Mouse (Mus musculus) heart, embryonic 11.5 days (tissue): Measurements from ENCODE around the gene Tmem181a. TPM values are rescaled to one million over a fixed set of nuclear protein-coding genes. Genes with fewer than 3 reads are reported as not detected.
"Not testable (repeated sequence)": the region's sequence is repeated elsewhere in the genome, so short reads cannot be mapped to it uniquely, and the experiment has no call there.

ENCODE experiments used
- ATAC-seq: fragments of 200-750 bp; cut with Nextera tagmentation; replicated peaks from 2 replicates; pipeline ENCODE4 v1.8.0; 2017; ENCODE audit warnings: moderate library complexity; ENCODE audit not compliant: insufficient number of reproducible peaks, low FRiP score, low TSS enrichment
- H3K27ac ChIP-seq: fragments of 300-500 bp; sonication (generic); 2 replicates; pipeline ENCODE4 v1.5.1; 2014; ENCODE audit warnings: mild to moderate bottlenecking, low read depth, low read length
- H3K27me3 ChIP-seq: fragments of 300-500 bp; sonication (generic); 2 replicates; pipeline ENCODE4 v1.6.1; 2014; ENCODE audit warnings: mild to moderate bottlenecking, low read length, mixed read lengths; ENCODE audit not compliant: control insufficient read depth, insufficient read depth
- H3K36me3 ChIP-seq: fragments of 300-500 bp; sonication (generic); 2 replicates; pipeline ENCODE4 v1.6.1; 2014; ENCODE audit warnings: mild to moderate bottlenecking, low read length, moderate library complexity, mixed read lengths; ENCODE audit not compliant: control insufficient read depth, insufficient read depth
- H3K4me1 ChIP-seq: fragments of 300-500 bp; sonication (generic); 2 replicates; pipeline ENCODE4 v1.6.1; 2014; ENCODE audit warnings: low read length; ENCODE audit not compliant: control insufficient read depth, insufficient read depth
- H3K4me2 ChIP-seq: fragments of 300-500 bp; sonication (generic); 2 replicates; pipeline ENCODE4 v1.6.1; 2014; ENCODE audit warnings: mild to moderate bottlenecking, moderate library complexity
- H3K4me3 ChIP-seq: fragments of 300-500 bp; sonication (generic); 2 replicates; pipeline ENCODE4 v1.5.1; 2014; ENCODE audit warnings: low read depth, low read length
- H3K9ac ChIP-seq: fragments of 300-500 bp; sonication (generic); 2 replicates; pipeline ENCODE4 v1.6.1; 2014; ENCODE audit warnings: mild to moderate bottlenecking, low read depth, low read length, moderate library complexity
- H3K9me3 ChIP-seq: fragments of 300-500 bp; sonication (generic); replicated peaks from 2 replicates; pipeline ENCODE4 v1.6.1; 2016; ENCODE audit warnings: low read length; ENCODE audit not compliant: control insufficient read depth
- WGBS: fragments of 180-500 bp; shearing (Covaris S2); extraction: QIAGEN DNeasy Blood & Tissue Kit; methylation state at CpG from one replicate; pipeline ENCODE4 v1.1.7; 2014; ENCODE audit not compliant: insufficient replicate concordance; 5-methylcytosine and 5-hydroxymethylcytosine counted together
- polyA plus RNA-seq: library from polyadenylated mRNA; unstranded; fragments of >200 nt; fragmentation: Nextera tagmentation; extraction: Ambion mirVana; gene quantifications from 2 replicates; pipeline ENCODE4 v1.2.1, GENCODE M21; 2014

Tmem181a gene
- polyA plus RNA-seq, 1 experiment from 2014 or later = 18.6 TPM

GRCm38 (mm10) chr17:6270840-6271239, 14.2 kb downstream of the Tmem181a start:
- not testable (repeated sequence) for ATAC-seq, H3K9me3 ChIP-seq, H3K4me1 ChIP-seq, H3K36me3 ChIP-seq, H3K27me3 ChIP-seq, H3K27ac ChIP-seq
- peak overlapping the region; percentile 66 for H3K4me2 ChIP-seq
- WGBS = 0% methylated on average over 25 of the region's 25 CpGs
- H3K9ac ChIP-seq = peak overlapping the region; percentile 63
- H3K4me3 ChIP-seq = peak overlapping the region; percentile 53

GRCm38 (mm10) chr17:6271970-6272369, 15.3 kb downstream of the Tmem181a start:
- H3K4me1 ChIP-seq, H3K27me3 ChIP-seq, H3K27ac ChIP-seq, H3K36me3 ChIP-seq, H3K4me3 ChIP-seq, H3K9me3 ChIP-seq, H3K4me2 ChIP-seq, H3K9ac ChIP-seq, ATAC-seq: not testable (repeated sequence)
- WGBS = 77% methylated on average over 6 of the region's 6 CpGs

GRCm38 (mm10) chr17:6274693-6275092, 18.0 kb downstream of the Tmem181a start:
- H3K9ac ChIP-seq, ATAC-seq, H3K9me3 ChIP-seq, H3K4me1 ChIP-seq, H3K4me2 ChIP-seq, H3K36me3 ChIP-seq, H3K27ac ChIP-seq, H3K4me3 ChIP-seq, H3K27me3 ChIP-seq: not testable (repeated sequence)
- WGBS = 76% methylated on average over 4 of the region's 6 CpGs

- ATAC-seq, H3K4me2 ChIP-seq, H3K27me3 ChIP-seq, H3K4me3 ChIP-seq, H3K9me3 ChIP-seq, H3K27ac ChIP-seq, H3K4me1 ChIP-seq, H3K9ac ChIP-seq, H3K36me3 ChIP-seq: not testable (repeated sequence)
- 61% methylated on average over 8 of the region's 8 CpGs for WGBS
Measured at GRCm38 (mm10) chr17:6279205-6279604, 22.5 kb downstream of the Tmem181a start.

- H3K4me1 ChIP-seq, H3K9me3 ChIP-seq, H3K36me3 ChIP-seq, H3K27me3 ChIP-seq, H3K27ac ChIP-seq, H3K4me2 ChIP-seq, H3K4me3 ChIP-seq, H3K9ac ChIP-seq, ATAC-seq: not testable (repeated sequence)
- WGBS = 81% methylated on average over 5 of the region's 10 CpGs
Measured at GRCm38 (mm10) chr17:6279772-6280171, 23.1 kb downstream of the Tmem181a start.

- H3K27me3 ChIP-seq, H3K27ac ChIP-seq, H3K9me3 ChIP-seq, H3K9ac ChIP-seq, H3K36me3 ChIP-seq, H3K4me2 ChIP-seq, H3K4me3 ChIP-seq, ATAC-seq, H3K4me1 ChIP-seq: not testable (repeated sequence)
- whole genome bisulfite sequencing = 90% methylated on average over 18 of the region's 19 CpGs
Measured at GRCm38 (mm10) chr17:6280513-6280912, 23.9 kb downstream of the Tmem181a start.

GRCm38 (mm10) chr17:6283137-6283536, 26.5 kb downstream of the Tmem181a start:
- not testable (repeated sequence) for H3K4me2 ChIP-seq, H3K9ac ChIP-seq, H3K27me3 ChIP-seq, H3K4me3 ChIP-seq, H3K36me3 ChIP-seq, H3K9me3 ChIP-seq, ATAC-seq, H3K4me1 ChIP-seq, H3K27ac ChIP-seq
- WGBS = 96% methylated on average over 7 of the region's 10 CpGs

- H3K9ac ChIP-seq, H3K4me1 ChIP-seq, H3K4me3 ChIP-seq, H3K27me3 ChIP-seq, ATAC-seq, H3K9me3 ChIP-seq, H3K36me3 ChIP-seq, H3K27ac ChIP-seq, H3K4me2 ChIP-seq: not testable (repeated sequence)
- WGBS = 94% methylated on average over 5 of the region's 5 CpGs
Measured at GRCm38 (mm10) chr17:6286169-6286568, 29.5 kb downstream of the Tmem181a start.

GRCm38 (mm10) chr17:6289045-6289444, 32.4 kb downstream of the Tmem181a start:
- not testable (repeated sequence) for ATAC-seq, H3K4me3 ChIP-seq, H3K36me3 ChIP-seq, H3K27ac ChIP-seq, H3K4me1 ChIP-seq, H3K9ac ChIP-seq, H3K4me2 ChIP-seq, H3K27me3 ChIP-seq, H3K9me3 ChIP-seq
- 85% methylated on average over 9 of the region's 12 CpGs for WGBS
